Mouse (Mus musculus): ENCODE measurements around the gene Chaf1b.

Gene Chaf1b

DNA sequence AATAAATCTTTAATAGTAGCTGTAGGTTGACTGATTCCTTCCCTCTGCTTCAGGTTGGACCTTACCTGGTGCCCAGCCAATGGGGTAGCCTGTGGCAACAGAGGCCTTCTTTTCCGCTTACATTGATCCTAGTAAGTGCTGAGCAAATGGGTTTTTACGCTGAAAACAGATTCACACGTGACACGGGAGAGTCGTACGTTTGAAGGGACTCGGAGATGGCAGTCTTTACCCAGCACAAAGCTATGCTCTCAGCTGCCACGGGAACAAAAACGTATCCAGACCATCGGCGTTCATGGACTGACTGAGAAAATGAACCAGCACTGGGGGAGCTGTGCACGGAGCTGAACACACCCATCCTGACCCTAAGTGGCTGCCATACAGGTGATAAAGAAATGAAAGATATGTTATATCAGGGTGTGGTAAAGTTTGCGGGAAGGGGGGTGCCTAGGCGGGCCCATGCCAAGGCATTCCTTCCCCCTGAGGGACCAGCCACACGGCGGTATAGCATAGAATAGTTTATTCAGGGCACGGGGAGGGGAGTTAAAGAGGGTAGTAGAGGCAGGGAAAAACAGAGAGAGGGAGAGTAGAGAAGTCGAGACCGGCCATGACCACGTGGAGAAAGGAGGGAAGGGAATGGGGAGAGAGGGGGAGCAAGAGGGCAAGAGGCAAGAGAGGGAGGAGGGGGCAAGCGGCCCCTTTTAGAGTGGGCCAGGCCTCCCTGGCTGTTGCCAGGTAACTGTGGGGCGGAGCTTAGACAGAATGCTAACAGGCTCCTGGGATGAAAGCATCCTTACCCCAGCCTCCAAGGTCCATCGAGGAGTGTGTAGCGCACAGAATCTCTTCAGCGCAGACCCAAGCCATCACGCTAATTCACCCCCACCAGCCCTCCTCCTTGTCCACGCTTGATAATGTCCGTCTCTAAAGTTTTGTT, 27.3 kb downstream of the Chaf1b start:
- in situ Hi-C loops (cut with MboI; ENCODE audit: low pct_unique_long_range_greater_than_20kb in 1 of 2, low sequenced_read_pairs in 2 of 2, unreplicated experiment in 1 of 2): no loop called here

GRCm38 (mm10) chr16:93912158-93912557, 28.5 kb downstream of the Chaf1b start:
- in situ Hi-C loops (cut with MboI; ENCODE audit: low pct_unique_long_range_greater_than_20kb in 1 of 2, low sequenced_read_pairs in 2 of 2, unreplicated experiment in 1 of 2): no loop called here

DNA sequence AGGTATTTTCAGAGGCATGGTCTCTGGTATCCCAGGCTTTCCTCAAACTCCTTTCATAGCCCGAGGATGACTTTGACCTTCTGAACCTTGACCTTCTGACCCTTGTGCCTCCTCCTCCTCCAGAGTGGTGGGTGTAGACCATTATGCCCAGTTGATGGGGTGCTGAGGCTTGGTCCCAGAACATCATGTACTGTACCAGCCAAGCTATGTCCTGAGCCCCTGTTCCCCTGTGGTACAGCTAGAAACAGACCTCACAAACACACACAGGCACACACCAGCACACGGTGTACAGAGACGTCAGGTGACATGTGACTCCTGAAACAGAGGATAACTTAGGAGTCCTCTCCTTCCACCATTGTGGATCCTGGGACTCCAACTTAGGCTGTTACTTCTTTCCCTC, 29.1 kb downstream of the Chaf1b start:
- in situ Hi-C loops (cut with MboI; ENCODE audit: low pct_unique_long_range_greater_than_20kb in 1 of 2, low sequenced_read_pairs in 2 of 2, unreplicated experiment in 1 of 2): no loop called here

- in situ Hi-C loops (cut with MboI; ENCODE audit: low pct_unique_long_range_greater_than_20kb in 1 of 2, low sequenced_read_pairs in 2 of 2, unreplicated experiment in 1 of 2): no loop called here
These were observed 30.3 kb downstream of the Chaf1b start for GRCm38 (mm10) chr16:93913881-93914576.

DNA sequence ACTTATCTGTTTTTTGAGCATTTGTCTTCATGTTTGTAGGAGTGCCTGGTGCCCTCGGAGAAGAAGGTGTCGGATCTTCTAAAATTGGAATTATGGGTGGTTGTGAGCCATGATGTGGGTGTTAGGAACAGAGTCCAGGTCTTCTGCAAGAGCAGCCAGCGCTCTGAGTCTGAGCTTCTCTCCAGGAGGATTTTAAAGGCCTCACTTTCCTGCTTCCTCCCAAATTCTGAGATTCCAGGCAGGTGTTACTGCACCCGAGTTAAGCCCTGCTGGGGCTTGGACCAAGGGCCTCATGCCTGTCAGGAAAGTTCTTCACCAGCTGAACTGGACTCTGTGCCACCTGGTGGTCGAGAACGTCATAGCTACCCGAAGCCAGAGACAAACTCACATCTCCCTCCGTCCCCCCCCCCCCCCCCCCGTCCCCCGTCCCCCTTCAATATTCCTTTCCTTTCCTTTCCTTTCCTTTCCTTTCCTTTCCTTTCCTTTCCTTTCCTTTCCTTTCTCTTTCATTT, 31.7 kb downstream of the Chaf1b start:
- in situ Hi-C loops (cut with MboI; ENCODE audit: low pct_unique_long_range_greater_than_20kb in 1 of 2, low sequenced_read_pairs in 2 of 2, unreplicated experiment in 1 of 2): no loop called here

- in situ Hi-C loops (cut with MboI; ENCODE audit: low pct_unique_long_range_greater_than_20kb in 1 of 2, low sequenced_read_pairs in 2 of 2, unreplicated experiment in 1 of 2): no loop called here
These were observed 34.3 kb downstream of the Chaf1b start for GRCm38 (mm10) chr16:93917712-93918678.

- in situ Hi-C loops (cut with MboI; ENCODE audit: low pct_unique_long_range_greater_than_20kb in 1 of 2, low sequenced_read_pairs in 2 of 2, unreplicated experiment in 1 of 2): no loop called here
These were observed 35.0 kb downstream of the Chaf1b start for GRCm38 (mm10) chr16:93918679-93919060.

GRCm38 (mm10) chr16:93919189-93919588, 35.5 kb downstream of the Chaf1b start:
- in situ Hi-C loops (cut with MboI; ENCODE audit: low pct_unique_long_range_greater_than_20kb in 1 of 2, low sequenced_read_pairs in 2 of 2, unreplicated experiment in 1 of 2): no loop called here

DNA sequence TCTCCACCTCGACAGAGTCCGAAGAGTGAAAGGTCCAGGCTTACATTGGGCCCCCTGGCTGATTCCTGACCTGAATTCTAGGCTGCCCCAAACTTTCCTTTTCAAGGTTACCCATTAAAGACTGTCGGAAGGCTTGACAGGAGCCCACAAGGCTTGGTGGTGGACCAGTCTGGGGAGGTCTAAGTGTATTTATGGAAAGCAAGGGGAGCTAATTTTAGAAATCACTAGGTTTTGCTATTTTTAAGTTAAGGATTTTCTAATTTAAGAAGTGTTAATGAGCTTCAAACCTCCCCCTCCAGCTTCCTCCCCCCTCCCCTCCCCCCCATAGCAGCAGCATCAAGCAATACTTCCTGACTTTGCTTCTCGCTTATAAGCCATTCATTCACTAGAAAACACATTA, 37.0 kb downstream of the Chaf1b start:
- in situ Hi-C loops (cut with MboI; ENCODE audit: low pct_unique_long_range_greater_than_20kb in 1 of 2, low sequenced_read_pairs in 2 of 2, unreplicated experiment in 1 of 2): no loop called here

DNA sequence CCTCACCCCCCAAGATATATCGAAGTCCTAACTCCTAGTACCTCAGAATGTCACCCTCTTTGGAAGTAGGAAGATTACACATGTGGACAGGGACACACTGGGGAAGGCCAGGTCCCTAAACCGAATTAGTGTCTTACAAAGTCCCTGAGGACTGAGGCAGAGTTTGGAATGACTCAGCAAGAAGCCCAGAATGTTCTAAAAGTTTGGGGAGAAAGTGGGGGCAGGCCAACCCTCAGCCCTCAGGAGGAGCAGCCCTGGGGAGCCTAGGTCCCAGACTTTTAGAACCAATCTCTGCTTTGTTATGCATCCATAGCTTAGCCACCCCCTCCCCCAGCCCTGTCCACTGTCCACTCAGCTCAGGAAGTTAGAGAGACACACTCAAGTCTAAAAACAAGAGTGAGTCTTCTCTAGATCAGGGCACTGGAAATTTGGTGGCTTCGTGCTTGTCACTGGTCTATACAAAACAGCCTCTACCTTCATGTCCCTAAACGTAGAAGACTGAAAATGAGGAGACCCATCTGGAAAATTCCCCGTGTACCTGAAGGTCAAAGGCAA, 39.2 kb downstream of the Chaf1b start:
- in situ Hi-C loops (cut with MboI; ENCODE audit: low pct_unique_long_range_greater_than_20kb in 1 of 2, low sequenced_read_pairs in 2 of 2, unreplicated experiment in 1 of 2): no loop called here

GRCm38 (mm10) chr16:93923788-93924187, 40.1 kb downstream of the Chaf1b start:
- in situ Hi-C loops (cut with MboI; ENCODE audit: low pct_unique_long_range_greater_than_20kb in 1 of 2, low sequenced_read_pairs in 2 of 2, unreplicated experiment in 1 of 2): no loop called here

- in situ Hi-C loops (cut with MboI; ENCODE audit: low pct_unique_long_range_greater_than_20kb in 1 of 2, low sequenced_read_pairs in 2 of 2, unreplicated experiment in 1 of 2): loop anchor here in 1 of 2 experiments (25.0 kb wide), 2 partner anchors 112 to 312 kb away; no protein-coding TSS in a partner anchor
These were observed 42.1 kb downstream of the Chaf1b start for GRCm38 (mm10) chr16:93925684-93926247.

DNA sequence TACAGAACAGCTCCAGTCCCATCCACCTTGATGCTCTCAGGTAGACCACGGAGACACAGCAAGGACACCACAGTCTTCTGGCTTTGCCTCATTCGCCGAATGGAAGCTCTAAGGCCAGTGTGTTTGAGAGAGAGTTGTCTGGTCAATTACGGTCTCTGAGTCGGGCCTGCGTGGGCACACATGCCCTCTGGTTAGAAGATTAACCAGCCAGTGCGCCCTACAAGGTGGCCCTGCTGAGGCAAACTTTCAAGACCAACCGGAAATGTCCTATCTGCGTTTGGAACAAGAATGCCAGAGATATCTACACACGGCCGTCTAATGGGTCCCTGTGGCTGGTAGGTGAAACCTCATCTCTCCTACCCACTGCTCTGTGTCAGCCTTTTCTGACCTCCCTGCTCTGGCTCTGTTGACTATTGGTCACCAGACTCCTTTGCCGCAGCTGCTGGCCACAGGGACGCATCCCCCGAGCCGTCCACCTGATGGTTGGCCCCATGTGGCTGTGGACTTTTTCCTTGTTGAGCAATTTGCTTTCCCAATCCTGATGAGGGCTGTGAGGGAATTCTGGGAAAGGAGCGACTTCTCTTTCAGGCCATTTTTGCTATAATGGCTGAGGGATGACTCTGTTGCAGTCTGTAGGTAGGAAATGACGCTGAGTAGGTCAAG, 45.8 kb downstream of the Chaf1b start:
- in situ Hi-C loops (cut with MboI; ENCODE audit: low pct_unique_long_range_greater_than_20kb in 1 of 2, low sequenced_read_pairs in 2 of 2, unreplicated experiment in 1 of 2): loop anchor here in 1 of 2 experiments (25.0 kb wide), 2 partner anchors 108 to 308 kb away; no protein-coding TSS in a partner anchor

DNA sequence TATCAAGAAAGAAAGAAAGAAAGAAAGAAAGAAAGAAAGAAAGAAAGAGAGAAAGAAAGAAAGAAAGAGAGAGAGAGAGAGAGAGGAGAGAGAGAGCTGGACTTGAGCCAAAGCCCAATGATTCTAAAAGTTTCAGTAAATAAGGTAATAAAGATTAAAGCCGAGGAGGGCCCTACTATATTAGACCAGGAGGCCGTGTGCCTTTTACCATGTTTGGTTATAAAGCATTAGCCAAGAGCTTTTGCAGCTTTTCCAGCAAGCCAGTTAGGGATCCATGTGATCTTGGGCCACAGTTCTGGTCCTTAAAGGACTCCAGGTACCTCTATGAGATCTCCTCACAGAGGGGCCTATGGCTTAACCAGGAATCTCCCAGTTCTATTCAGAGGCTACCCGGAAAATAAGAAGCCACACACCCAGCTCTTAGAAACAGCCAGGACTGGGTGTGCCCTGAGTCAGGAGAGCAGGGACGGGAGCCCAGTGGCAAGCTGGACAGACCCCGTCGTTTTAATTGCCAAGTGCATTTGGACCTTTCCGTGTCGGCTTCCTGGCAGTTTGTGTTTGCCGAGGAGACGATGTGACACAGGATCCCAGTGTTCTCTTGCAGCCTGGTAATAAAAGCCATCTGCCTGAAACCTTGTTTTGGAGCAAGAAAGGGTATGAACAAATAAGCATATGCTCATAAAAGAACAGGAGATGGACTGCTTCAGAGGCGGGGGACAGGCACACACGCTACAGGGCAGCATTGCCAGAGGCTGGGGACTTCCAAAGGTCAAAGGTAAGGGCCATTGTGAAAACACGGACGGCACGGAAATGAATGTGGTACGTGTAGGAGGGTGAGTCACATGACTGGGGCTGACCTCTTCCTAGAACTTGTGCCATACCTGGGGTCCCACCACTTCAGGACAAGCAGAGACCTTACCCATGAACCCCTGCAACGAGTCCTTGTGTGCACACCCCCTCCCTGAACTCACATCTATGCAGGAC, 48.8 kb downstream of the Chaf1b start:
- in situ Hi-C loops (cut with MboI; ENCODE audit: low pct_unique_long_range_greater_than_20kb in 1 of 2, low sequenced_read_pairs in 2 of 2, unreplicated experiment in 1 of 2): loop anchor here in 1 of 2 experiments (25.0 kb wide), 2 partner anchors 105 to 305 kb away; no protein-coding TSS in a partner anchor

DNA sequence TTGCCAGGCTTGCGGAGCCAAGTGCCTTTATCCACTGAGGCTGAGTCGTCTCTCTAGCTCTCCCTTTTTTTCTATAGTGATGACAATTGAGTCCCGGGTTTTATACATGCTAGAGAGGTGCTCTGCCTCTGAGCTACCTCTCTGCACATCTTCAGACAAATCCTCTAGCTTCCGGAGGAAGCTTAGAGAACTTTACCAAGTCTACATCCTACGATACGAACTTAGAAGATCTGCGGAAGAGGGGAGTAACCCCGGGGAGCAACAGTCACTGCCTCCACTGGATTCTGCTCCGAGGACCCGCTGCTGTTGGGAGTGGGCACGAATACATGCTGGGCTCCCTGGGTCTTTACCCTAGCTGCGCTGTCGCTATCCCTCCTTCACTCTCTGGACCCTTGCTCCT, 50.9 kb downstream of the Chaf1b start:
- in situ Hi-C loops (cut with MboI; ENCODE audit: low pct_unique_long_range_greater_than_20kb in 1 of 2, low sequenced_read_pairs in 2 of 2, unreplicated experiment in 1 of 2): loop anchor here in 1 of 2 experiments (25.0 kb wide), 2 partner anchors 103 to 303 kb away; no protein-coding TSS in a partner anchor

- in situ Hi-C loops (cut with MboI; ENCODE audit: low pct_unique_long_range_greater_than_20kb in 1 of 2, low sequenced_read_pairs in 2 of 2, unreplicated experiment in 1 of 2): loop anchor here in 1 of 2 experiments (25.0 kb wide), 2 partner anchors 102 to 302 kb away; no protein-coding TSS in a partner anchor
These were observed 51.3 kb downstream of the Chaf1b start for GRCm38 (mm10) chr16:93935009-93935408.

All from mouse embryonic stem cell (cell line).